Mouse (Mus musculus): ENCODE results near the gene Agmat.

Gene Agmat

DNA sequence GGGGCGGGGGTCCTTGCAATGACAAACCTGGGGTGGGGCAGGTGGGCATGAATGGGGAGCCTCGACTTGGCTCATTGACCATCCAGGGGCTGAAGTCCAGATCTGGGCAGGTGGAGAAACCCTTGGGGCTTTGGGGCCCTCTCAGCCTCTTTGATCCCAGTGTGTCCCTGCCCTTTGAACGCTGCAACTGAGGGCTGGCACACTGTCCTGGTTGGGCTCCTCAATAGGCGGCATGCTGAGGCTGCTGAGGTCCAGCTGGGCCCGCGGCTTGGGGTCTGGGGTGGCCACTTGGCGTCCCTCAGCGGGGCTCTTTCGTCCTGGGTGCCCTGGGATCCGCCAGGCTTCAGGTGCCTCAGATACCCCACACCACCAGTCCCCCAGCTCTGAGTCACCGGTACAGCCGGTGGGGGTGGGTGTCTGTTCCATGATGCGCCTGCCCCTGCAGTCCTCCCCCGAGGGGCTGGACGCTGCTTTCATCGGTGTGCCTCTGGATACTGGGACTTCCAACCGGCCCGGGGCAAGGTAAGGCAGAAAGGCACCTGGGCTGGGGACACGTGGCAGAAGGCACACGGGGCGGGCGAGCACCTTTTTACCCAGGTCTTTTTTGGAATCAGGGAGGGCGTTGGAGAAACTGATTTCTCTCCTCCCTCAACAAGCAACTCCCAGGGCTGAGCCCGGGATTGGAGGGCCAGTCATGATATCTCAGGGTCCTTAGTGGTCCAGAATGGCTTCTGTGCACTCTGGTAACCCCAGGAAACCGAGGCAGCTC lies at the start of gene Agmat:
TSS of gene Agmat (plus strand) at position 95 of the 769 bp plus-strand sequence.
- DNase-seq (ENCODE audit: extremely low spot score) = no peak

GRCm38 (mm10) chr4:141704625-141705024 lies 41.8 kb upstream of the Agmat start:
- no peak for DNase-seq (ENCODE audit: extremely low spot score)

- no peak for DNase-seq (ENCODE audit: extremely low spot score)
Observed at GRCm38 (mm10) chr4:141705331-141705730, 41.1 kb upstream of the Agmat start.

- DNase-seq (ENCODE audit: extremely low spot score) = no peak
Observed at GRCm38 (mm10) chr4:141708005-141708404, 38.5 kb upstream of the Agmat start.

DNA sequence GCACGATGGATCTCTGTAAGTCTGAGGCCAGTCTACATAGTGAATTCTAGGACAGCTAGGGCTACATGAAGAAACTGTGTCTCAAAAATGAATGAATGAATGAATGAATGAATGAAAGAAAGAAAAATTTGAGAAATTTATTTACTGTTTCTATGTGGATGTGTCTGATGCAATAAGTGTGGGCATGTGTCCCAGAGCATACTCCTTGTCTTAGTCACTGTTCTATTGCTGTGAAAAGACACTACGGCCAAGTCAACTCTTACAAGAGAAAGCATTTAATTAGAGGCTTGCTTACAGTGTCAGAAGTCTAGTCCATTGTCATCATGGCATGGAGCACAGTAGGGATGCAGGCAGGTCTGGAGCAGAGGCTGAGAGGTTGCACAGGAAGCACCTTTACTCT lies 37.5 kb upstream of the Agmat start:
- DNase-seq (ENCODE audit: extremely low spot score) = no peak

DNA sequence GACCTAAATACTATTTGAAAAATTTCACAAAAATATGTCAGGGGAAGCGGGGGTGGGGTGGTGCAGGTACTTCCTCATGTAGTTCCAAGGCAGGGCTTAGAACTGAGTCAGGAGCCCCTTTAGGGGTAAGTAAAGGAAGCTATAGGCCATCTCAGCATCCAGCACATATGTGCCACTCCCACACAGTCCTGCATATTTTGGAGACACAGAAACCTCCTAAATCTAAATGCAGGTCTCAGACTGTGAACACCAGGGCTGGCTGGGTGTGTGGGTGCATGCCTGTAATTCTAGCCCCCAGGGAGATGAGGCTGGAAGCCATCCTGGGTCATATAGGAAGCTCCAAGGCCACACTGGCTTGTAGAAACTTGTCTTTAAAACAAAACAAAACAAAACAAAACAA lies 35.2 kb upstream of the Agmat start:
- DNase-seq (ENCODE audit: extremely low spot score) = no peak

DNA sequence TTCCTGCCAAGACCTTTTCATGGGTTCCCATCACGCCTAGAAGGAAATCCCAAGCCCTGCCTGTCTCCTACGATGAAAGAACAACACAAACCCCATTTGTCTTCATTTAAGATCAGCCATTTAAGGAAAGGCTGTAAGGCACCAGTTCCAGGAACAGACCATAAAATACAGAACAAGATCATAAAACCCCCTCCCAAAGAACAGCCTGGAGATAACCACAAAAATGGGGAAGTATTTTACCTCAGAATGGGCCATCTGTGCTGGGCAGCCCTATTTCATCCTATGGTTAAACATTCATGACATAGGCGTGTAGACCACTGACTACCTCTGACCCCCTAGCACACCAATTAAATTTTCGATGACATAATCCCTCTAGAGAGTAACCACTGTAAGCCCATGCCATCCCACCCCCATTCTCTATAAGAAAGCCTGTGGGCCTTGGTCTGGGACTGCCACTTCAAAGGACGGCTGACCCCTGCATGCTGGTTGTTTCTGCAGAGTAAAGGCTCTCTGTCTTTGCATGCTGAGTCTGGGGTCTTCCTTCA lies 32.8 kb upstream of the Agmat start:
- DNase-seq (ENCODE audit: extremely low spot score) = no peak

DNA sequence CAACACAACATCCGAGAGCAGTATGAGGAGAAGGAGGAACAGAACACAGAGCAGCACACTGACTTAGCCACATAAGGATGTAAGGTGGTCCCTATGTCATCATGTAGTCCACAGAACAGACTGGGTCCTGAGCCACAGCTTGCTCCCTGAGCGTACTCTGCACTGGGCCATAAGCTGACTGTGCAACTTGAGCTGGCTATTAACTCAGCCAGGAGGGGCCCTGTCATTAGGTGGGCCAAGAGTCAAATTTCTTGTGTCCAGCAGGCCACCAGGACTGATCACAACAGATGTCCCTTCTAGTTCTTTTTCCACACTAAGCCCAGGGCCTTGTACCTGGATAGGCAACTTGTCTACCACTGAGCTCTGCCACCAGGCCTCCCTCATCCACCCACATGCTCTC lies 31.4 kb upstream of the Agmat start:
- peak; percentile 29 for DNase-seq (ENCODE audit: extremely low spot score)

GRCm38 (mm10) chr4:141717633-141718032 lies 28.8 kb upstream of the Agmat start:
- no peak for DNase-seq (ENCODE audit: extremely low spot score)

DNA sequence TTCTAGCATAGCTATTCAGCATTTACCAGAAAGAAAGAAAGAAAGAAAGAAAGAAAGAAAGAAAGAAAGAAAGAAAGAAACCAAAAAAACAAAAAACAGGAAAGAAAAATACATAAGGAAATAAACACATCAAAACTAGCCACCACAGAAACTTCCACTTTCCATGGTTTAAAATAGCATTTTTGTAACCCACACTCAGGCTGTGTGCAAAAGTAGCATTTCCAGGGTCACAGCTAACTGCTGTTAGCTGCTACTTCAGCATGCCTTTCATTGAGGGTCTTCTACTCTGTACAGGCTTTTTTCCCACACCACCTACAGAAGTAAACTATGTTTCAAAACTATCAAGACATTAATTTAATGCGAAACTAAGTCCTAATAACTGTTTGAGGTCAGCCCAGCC lies 27.2 kb upstream of the Agmat start:
- no peak for DNase-seq (ENCODE audit: extremely low spot score)

DNA sequence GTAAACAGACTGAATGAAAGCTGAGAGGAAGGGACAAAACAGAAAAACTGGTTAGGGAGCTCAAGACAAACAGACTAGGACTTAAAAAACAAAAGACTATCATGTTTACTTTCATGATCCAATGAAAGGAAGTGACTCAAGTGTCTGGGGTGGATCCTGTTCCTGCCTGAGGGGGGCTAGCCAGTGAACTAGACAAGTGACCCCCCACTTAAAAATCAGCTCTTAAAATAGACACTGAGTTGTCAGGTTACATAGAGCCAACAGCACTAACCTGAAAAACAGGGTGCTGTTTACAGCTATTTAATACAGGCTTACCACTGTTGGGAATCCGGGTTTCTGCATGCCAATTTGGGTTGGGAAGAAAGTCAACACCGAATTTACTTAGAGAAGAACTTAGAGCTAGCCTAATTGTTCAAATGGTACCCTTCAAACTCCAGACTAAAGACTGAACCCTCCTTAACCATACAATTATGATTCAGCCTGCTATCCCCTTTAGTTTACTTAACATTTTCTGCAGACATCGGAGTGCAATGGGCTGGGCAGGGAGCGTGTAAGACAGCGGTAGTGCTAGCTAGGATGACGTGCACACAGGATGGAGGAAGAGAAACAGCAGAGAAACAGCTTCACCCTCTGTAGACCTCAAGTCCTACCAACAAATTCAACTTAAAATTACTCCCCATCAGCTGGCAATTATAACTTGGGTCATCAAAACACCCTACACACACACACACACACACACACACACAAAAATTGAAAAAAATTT lies 25.5 kb upstream of the Agmat start:
- no peak for DNase-seq (ENCODE audit: extremely low spot score)

DNA sequence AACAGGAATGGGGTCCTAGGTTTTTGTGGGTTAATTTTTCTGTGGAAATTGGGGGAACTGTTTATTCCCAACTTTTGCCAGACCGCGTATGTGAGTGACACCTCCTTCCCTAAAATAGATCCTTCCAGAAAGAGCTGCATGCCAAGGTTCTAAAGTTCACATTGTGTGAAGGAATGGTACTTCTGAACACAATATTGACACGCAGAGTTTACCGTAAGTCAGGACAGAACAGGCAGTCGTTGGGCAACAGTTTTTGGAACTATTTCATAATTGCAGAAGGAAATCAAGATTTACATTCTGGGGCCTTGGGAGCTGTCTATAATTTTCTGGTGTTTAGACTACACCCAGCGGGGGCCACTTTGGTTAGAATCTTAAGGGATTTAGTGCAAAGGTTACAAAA lies 24.5 kb upstream of the Agmat start:
- DNase-seq (ENCODE audit: extremely low spot score) = no peak

DNA sequence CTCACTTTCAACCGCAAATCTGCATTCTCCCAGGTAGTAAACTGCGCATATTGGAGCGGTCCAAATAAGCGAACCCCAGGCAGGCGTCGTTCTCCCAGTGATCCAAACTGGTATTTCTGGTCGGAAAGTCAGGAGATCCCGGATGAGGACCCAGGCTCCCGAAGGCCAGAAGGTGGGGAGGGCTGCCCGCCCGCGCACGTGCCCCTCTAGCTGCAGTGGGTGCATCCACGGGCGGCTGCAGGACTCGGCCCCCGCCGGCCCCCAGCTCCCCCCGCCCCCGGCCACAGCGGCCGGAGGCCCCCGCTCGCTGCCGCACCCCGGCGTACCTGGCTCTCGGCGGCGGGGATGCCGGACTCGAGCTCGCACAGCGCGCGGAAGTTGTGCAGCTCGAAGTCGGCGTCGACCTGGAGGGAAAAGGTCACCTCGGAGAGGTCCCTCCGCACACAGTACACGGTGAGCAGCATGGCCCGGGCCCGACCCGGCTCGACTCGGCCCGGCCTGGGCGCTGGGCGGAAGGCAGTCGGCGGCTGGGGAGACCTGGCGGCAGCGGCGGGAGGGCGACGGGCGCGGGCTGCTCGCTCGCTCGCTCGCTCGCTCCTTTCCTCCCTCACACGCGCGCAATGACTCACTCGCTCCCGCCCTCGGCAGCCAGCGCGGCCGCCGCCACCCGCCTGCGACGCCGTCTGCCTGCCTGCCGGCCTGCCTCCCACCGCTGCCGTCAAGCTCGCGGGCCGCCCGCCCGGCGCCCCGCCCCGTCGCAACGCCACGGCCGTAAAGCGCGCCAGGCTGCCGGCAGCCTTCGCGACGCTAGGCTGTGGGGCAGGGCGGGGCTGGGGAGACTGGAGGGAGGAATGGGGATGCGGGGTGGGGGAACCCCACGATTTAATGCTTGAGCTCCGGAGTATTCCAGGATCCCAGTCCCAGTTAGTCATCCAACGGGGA lies 23.5 kb upstream of the Agmat start, which contains the start of gene Ddi2:
TSS of gene Ddi2 (minus strand) at position 689 of the 942 bp plus-strand sequence.
- DNase-seq (ENCODE audit: extremely low spot score) = peak; percentile 87

- DNase-seq (ENCODE audit: extremely low spot score) = no peak
Observed at GRCm38 (mm10) chr4:141723673-141724068, 22.8 kb upstream of the Agmat start.

DNA sequence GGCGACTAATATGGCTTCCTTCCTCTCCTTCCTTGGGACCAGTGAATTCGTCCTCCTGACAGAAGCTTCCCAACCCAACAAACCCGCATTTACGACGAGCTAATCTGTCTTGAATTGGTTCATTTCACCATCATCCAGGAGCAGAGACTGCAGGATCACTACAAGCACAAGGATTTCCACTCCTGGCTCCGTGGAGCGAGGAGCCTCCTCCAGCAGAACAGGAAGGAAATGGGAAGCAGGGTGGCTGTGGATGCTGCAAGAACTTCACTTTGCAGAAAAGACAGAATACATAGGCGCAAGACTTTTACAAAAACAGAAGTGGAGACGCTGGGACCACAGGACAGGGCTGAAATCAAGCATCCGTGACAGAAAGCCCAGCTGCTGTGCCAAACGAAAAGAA lies 21.9 kb upstream of the Agmat start:
- no peak for DNase-seq (ENCODE audit: extremely low spot score)

- no peak for DNase-seq (ENCODE audit: extremely low spot score)
Observed at GRCm38 (mm10) chr4:141725277-141725676, 21.2 kb upstream of the Agmat start.

GRCm38 (mm10) chr4:141725738-141726137 lies 20.7 kb upstream of the Agmat start:
- no peak for DNase-seq (ENCODE audit: extremely low spot score)

DNA sequence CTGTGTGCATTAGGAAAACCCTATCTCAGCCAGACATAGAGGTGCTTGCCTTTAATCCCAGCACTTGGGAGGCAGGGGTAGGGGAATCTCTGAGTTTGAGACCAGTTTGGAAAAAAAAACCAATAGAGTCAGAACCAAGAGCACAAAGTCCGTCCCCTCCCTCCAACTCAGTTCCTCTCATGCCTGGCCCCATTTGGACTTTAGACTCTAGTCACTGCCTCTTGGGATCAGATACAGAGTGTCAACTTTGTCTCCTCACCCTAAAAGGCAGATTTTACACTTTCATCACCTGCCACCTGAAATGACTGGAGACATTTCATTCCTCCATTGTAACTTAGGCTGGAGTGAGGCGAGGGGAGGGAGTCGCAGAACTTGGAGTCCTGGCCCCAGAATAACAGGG lies 17.2 kb upstream of the Agmat start:
- DNase-seq (ENCODE audit: extremely low spot score) = no peak

DNA sequence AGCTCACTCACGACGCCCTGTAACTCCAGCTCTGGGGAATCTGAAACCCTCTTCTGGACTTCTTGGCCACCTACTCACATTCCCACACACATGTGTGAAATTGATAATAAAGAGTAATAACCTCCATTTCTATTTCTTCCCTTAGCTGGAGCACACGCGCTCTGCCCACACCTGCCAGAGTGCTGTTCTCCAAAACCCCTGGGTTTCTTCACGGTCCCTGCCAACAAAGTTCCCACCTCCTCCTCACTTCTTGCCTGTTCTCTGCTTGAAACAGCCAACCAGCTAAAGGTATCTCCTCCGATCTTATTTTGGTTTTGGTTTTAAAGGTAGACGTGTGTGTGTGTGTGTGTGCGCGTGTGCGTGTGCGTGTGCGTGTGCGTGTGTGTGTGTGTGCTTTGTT lies 16.1 kb upstream of the Agmat start:
- DNase-seq (ENCODE audit: extremely low spot score) = no peak

DNA sequence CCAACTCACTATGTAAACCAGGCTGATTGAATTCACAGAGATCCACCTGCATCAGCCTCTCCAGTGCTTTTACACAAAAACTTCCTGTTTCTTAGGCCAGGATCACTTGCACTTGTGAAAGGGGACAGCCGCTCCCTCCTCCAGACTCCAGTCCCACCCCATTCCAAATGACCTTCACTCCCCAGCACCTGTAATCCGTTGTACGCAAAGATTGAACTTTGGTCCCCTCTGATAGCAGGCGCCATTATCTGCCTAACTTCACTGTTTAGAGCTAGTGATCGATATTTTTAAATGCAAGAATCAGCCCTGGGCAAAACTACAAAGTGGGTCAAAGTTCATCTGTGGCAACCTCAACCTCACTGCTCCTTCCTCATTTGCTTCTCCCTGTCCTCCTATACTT lies 14.7 kb upstream of the Agmat start:
- no peak for DNase-seq (ENCODE audit: extremely low spot score)

GRCm38 (mm10) chr4:141734446-141735205 lies 11.8 kb upstream of the Agmat start:
- peak; percentile 88 for DNase-seq (ENCODE audit: extremely low spot score)
